Mouse (Mus musculus): ENCODE results near the gene Usp10. TPM values are rescaled to one million over a fixed set of nuclear protein-coding genes. Genes with fewer than 3 reads are reported as not detected.

Usp10 gene
- total and polyA plus RNA-seq, 2 experiments from 2014 or later: 77.3 to 106 TPM

- no peak for TF ChIP-seq CTCF (IDR thresholded peaks at IDR 0.05; ENCODE audit: low read depth)
- H3K4me1 ChIP-seq (ENCODE audit: insufficient read depth): no peaks in the 10 kb centered on the region
- WGBS: 59% methylated on average over 2 of the region's 2 CpGs
- no peak overlapping the region for H3K4me3 ChIP-seq (ENCODE audit: low read depth, low read length)
- no peaks in the 10 kb centered on the region for H3K36me3 ChIP-seq (ENCODE audit: insufficient read depth)
- no peaks in the 10 kb centered on the region for H3K27me3 ChIP-seq (ENCODE audit: insufficient read depth, low read length)
- H3K4me2 ChIP-seq (ENCODE audit: low read depth): no peak overlapping the region
- H3K9ac ChIP-seq: no peak overlapping the region
- no peak for ATAC-seq
- no peak overlapping the region for H3K27ac ChIP-seq (ENCODE audit: low read depth, low read length)
- H3K9me3 ChIP-seq (ENCODE audit: low read length): no peaks in the 10 kb centered on the region
- DNase-seq: no peak
Observed at GRCm38 (mm10) chr8:120004705-120005381, 94.7 kb downstream of the Usp10 start.

GRCm38 (mm10) chr8:120006645-120007160 lies 96.5 kb downstream of the Usp10 start:
- no peaks in the 10 kb centered on the region for H3K4me1 ChIP-seq (ENCODE audit: insufficient read depth)
- H3K4me3 ChIP-seq (ENCODE audit: low read depth, low read length): no peak overlapping the region
- ATAC-seq (peak; percentile 38; the same call in 1 of the 2 replicates), DNase-seq (no peak)
- TF ChIP-seq CTCF (IDR thresholded peaks at IDR 0.05; ENCODE audit: low read depth): no peak
- no peaks in the 10 kb centered on the region for H3K36me3 ChIP-seq (ENCODE audit: insufficient read depth)
- no peaks in the 10 kb centered on the region for H3K9me3 ChIP-seq (ENCODE audit: low read length)
- no peak overlapping the region for H3K27ac ChIP-seq (ENCODE audit: low read depth, low read length)
- no peak overlapping the region for H3K4me2 ChIP-seq (ENCODE audit: low read depth)
- no peaks in the 10 kb centered on the region for H3K27me3 ChIP-seq (ENCODE audit: insufficient read depth, low read length)
- 42% methylated on average over 9 of the region's 9 CpGs for WGBS
- H3K9ac ChIP-seq: no peak overlapping the region

Other genes with a start within 250 kb of the Usp10 start
- gene Wfdc1, start 244.0 kb upstream of the Usp10 start, total RNA-seq (2014; rRNA removed): 8.6 and 8.9 TPM in 2 replicates
- gene Wfdc1, start 244.0 kb upstream of the Usp10 start, polyA plus RNA-seq (2015; fragmentation: Nextera tagmentation; extraction: Ambion mirVana): 8.3 and 9.0 TPM in 2 replicates
- not detected in 2 replicates for gene Atp2c2, start 210.4 kb upstream of the Usp10 start, total RNA-seq (2014; rRNA removed)
- 0.15 and 0.22 TPM in 2 replicates for gene Atp2c2, start 210.4 kb upstream of the Usp10 start, polyA plus RNA-seq (2015; fragmentation: Nextera tagmentation; extraction: Ambion mirVana)
- 21.0 and 21.1 TPM in 2 replicates for gene Tldc1, start 131.9 kb upstream of the Usp10 start, total RNA-seq (2014; rRNA removed)
- 6.8 and 9.4 TPM in 2 replicates for gene Tldc1, start 131.9 kb upstream of the Usp10 start, polyA plus RNA-seq (2015; fragmentation: Nextera tagmentation; extraction: Ambion mirVana)
- 177 and 224 TPM in 2 replicates for gene Cotl1, start 69.8 kb upstream of the Usp10 start, total RNA-seq (2014; rRNA removed)
- gene Cotl1, start 69.8 kb upstream of the Usp10 start, polyA plus RNA-seq (2015; fragmentation: Nextera tagmentation; extraction: Ambion mirVana): 134 and 156 TPM in 2 replicates
- gene Klhl36, start 48.1 kb upstream of the Usp10 start, total RNA-seq (2014; rRNA removed): 18.7 and 23.0 TPM in 2 replicates
- 18.0 and 20.3 TPM in 2 replicates for gene Klhl36, start 48.1 kb upstream of the Usp10 start, polyA plus RNA-seq (2015; fragmentation: Nextera tagmentation; extraction: Ambion mirVana)
- 43.2 and 51.3 TPM in 2 replicates for gene Gm20388, start 481 bp downstream of the Usp10 start, total RNA-seq (2014; rRNA removed)
- gene Gm20388, start 481 bp downstream of the Usp10 start, polyA plus RNA-seq (2015; fragmentation: Nextera tagmentation; extraction: Ambion mirVana): not detected in 2 replicates
- gene Crispld2, start 82.1 kb downstream of the Usp10 start, total RNA-seq (2014; rRNA removed): 2.8 and 11.0 TPM in 2 replicates
- gene Crispld2, start 82.1 kb downstream of the Usp10 start, polyA plus RNA-seq (2015; fragmentation: Nextera tagmentation; extraction: Ambion mirVana): 2.1 and 2.5 TPM in 2 replicates
- gene Zdhhc7, start 191.1 kb downstream of the Usp10 start, total RNA-seq (2014; rRNA removed): 24.8 and 37.6 TPM in 2 replicates
- 19.2 and 25.3 TPM in 2 replicates for gene Zdhhc7, start 191.1 kb downstream of the Usp10 start, polyA plus RNA-seq (2015; fragmentation: Nextera tagmentation; extraction: Ambion mirVana)
- 49.0 and 59.6 TPM in 2 replicates for gene 6430548M08Rik, start 203.8 kb downstream of the Usp10 start, total RNA-seq (2014; rRNA removed)
- gene 6430548M08Rik, start 203.8 kb downstream of the Usp10 start, polyA plus RNA-seq (2015; fragmentation: Nextera tagmentation; extraction: Ambion mirVana): 27.8 and 32.7 TPM in 2 replicates

Measured in forebrain, postnatal 0 days (tissue).